ENCODE assay signal across 8 mouse cellular contexts in genomic region chr7:34389277-34390085, GRCm38 (mm10). TPM values are rescaled to one million over a fixed set of nuclear protein-coding genes. Genes with fewer than 3 reads are reported as not detected.
DNase-seq lines count a peak whose midpoint lies in the region; ATAC-seq and TF ChIP-seq lines count a peak whose summit lies in the region.

No protein-coding gene starts in this region.

- peak; percentile 72 for ATAC-seq in G1E (ENCODE audit: extremely low read depth, insufficient number of reproducible peaks, low FRiP score, poor library complexity, severe bottlenecking)
- ATAC-seq in forebrain, embryonic 16.5 days = peak; percentile 94
- ATAC-seq in neural tube, embryonic 14.5 days (ENCODE audit: low read depth) = peak; percentile 95

- no peak for TF ChIP-seq CTCF in G1E (IDR thresholded peaks at IDR 0.05; ENCODE audit: low read depth, low read length)
- TF ChIP-seq CTCF in testis, adult 2 months (IDR thresholded peaks at IDR 0.05; ENCODE audit: control insufficient read depth, insufficient read depth, insufficient replicate concordance, low read depth, low read length) = no peak

- H3K27ac ChIP-seq in forebrain, embryonic 16.5 days (ENCODE audit: low read length) = peak overlapping the region; percentile 99
- peak overlapping the region; percentile 98 for H3K27ac ChIP-seq in neural tube, embryonic 14.5 days (ENCODE audit: low read depth, low read length)
- peak overlapping the region; percentile 99 for H3K27ac ChIP-seq in testis, adult 2 months (ENCODE audit: control insufficient read depth, insufficient read depth, low read depth, low read length)

- under 1% methylated on average over 95 of the region's 100 CpGs for WGBS in forebrain, embryonic 16.5 days
- WGBS in neural tube, embryonic 14.5 days = under 1% methylated on average over 46 of the region's 100 CpGs

- H3K4me2 ChIP-seq in forebrain, embryonic 16.5 days (ENCODE audit: low read length) = peak overlapping the region; percentile 90
- H3K4me2 ChIP-seq in neural tube, embryonic 14.5 days (ENCODE audit: low read depth, low read length) = peak overlapping the region; percentile 96

- peak overlapping the region; percentile 98 for H3K9ac ChIP-seq in forebrain, embryonic 16.5 days (replicated peaks; ENCODE audit: low read depth, low read length)
- peak overlapping the region; percentile 95 for H3K9ac ChIP-seq in neural tube, embryonic 14.5 days (replicated peaks; ENCODE audit: low read depth, low read length)

- peak overlapping the region; percentile 94 for H3K4me3 ChIP-seq in G1E (ENCODE audit: low read depth, low read length)
- peak overlapping the region; percentile 93 for H3K4me3 ChIP-seq in forebrain, embryonic 16.5 days (replicated peaks; ENCODE audit: low read length)
- peak overlapping the region; percentile 98 for H3K4me3 ChIP-seq in neural tube, embryonic 14.5 days (ENCODE audit: low read depth, low read length)
- peak overlapping the region; percentile 99 for H3K4me3 ChIP-seq in testis, adult 2 months (ENCODE audit: control insufficient read depth, low read depth, low read length)

- peaks cover 20% of the 10 kb centered on the region for H3K36me3 ChIP-seq in G1E (replicated peaks)
- no peaks in the 10 kb centered on the region for H3K36me3 ChIP-seq in forebrain, embryonic 16.5 days (ENCODE audit: control insufficient read depth, insufficient read depth)
- H3K36me3 ChIP-seq in neural tube, embryonic 14.5 days (ENCODE audit: control insufficient read depth, insufficient read depth, low read length) = no peaks in the 10 kb centered on the region
- no peaks in the 10 kb centered on the region for H3K36me3 ChIP-seq in testis, adult 2 months (ENCODE audit: control insufficient read depth, insufficient read depth, low read length)

- TF ChIP-seq POLR2A in testis, adult 2 months (IDR thresholded peaks at IDR 0.05; ENCODE audit: control insufficient read depth, low read depth, low read length) = peak; percentile 99

- no peaks in the 10 kb centered on the region for H3K27me3 ChIP-seq in G1E (ENCODE audit: insufficient read depth, low read length)
- H3K27me3 ChIP-seq in forebrain, embryonic 16.5 days (replicated peaks; ENCODE audit: control insufficient read depth, insufficient read depth, low read length) = no peaks in the 10 kb centered on the region
- no peaks in the 10 kb centered on the region for H3K27me3 ChIP-seq in neural tube, embryonic 14.5 days (ENCODE audit: control insufficient read depth, insufficient read depth, low read length)
- H3K27me3 ChIP-seq in testis, adult 2 months (ENCODE audit: control insufficient read depth, insufficient read depth, low read length) = no peaks in the 10 kb centered on the region

- intact Hi-C loops in heart, postnatal 36 days (cut with DNase I) = loop anchor here (5.0 to 10.0 kb wide), 2 partner anchors 77 to 1005 kb away; partner anchors contain the start of genes 4931406P16Rik, Cep89 and Faap24

- H3K9me3 ChIP-seq in G1E (replicated peaks) = no peaks in the 10 kb centered on the region
- no peaks in the 10 kb centered on the region for H3K9me3 ChIP-seq in forebrain, embryonic 16.5 days (ENCODE audit: control insufficient read depth, low read length)
- H3K9me3 ChIP-seq in neural tube, embryonic 14.5 days (ENCODE audit: control insufficient read depth, low read length) = no peaks in the 10 kb centered on the region

- peak; percentile 88 for DNase-seq in G1E (ENCODE audit: low spot score)
- peak; percentile 90 to 98 for DNase-seq in cerebellum, adult 18-20 months
- peak; percentile 95 to 96 for DNase-seq in heart, postnatal 36 days
- peak; percentile 87 to 94 for DNase-seq in layer of hippocampus, adult 18-20 months (ENCODE audit: low spot score in 2 of 2)
- DNase-seq in lung, adult 18-20 months = peak; percentile 91 to 93

- peaks cover 26% of the 10 kb centered on the region for H3K4me1 ChIP-seq in G1E (ENCODE audit: insufficient read depth, low read depth, low read length)
- peaks cover 36% of the 10 kb centered on the region for H3K4me1 ChIP-seq in forebrain, embryonic 16.5 days (replicated peaks; ENCODE audit: control insufficient read depth, insufficient read depth, low read length)
- H3K4me1 ChIP-seq in neural tube, embryonic 14.5 days (ENCODE audit: control insufficient read depth, insufficient read depth, low read length) = peaks cover 26% of the 10 kb centered on the region
- peaks cover 7% of the 10 kb centered on the region for H3K4me1 ChIP-seq in testis, adult 2 months (ENCODE audit: control insufficient read depth, insufficient read depth, low read length)

RNA-seq across cellular contexts. Expression of gene Lsm14a, which starts 3.6 kb away (rescaled TPM):
- total RNA-seq in G1E (2014; fragmentation: Nextera tagmentation) (105 and 124 TPM in 2 replicates), G1E (2017) (73.3 and 79.5 TPM in 2 replicates)
- polyA plus RNA-seq in G1E (2012) = 42.7 and 52.3 TPM in 2 replicates
- polyA plus RNA-seq in forebrain, embryonic 16.5 days (2015; fragmentation: Nextera tagmentation; extraction: Ambion mirVana) = 71.0 and 76.3 TPM in 2 replicates
- total RNA-seq in heart, postnatal 36 days (2021) = 10 to 100 TPM; 82.9 to 83.7 TPM
- total RNA-seq in layer of hippocampus, adult 18-20 months (2021) = 10 to 100 TPM; 89.8 to 94.0 TPM
- 32.9 and 38.4 TPM in 2 replicates for polyA plus RNA-seq in neural tube, embryonic 14.5 days (2014; fragmentation: Nextera tagmentation; extraction: Ambion mirVana)
- 34.0 and 36.7 TPM in 2 replicates for polyA plus RNA-seq in testis, adult 2 months (2012; rRNA removed)

Comparison
In these comparisons a context has a peak if more than half of its experiments do, and no peak if none do; other contexts are left out.
1. Peak in every context shown above with its lines: DNase-seq, ATAC-seq, H3K4me3 ChIP-seq and H3K27ac ChIP-seq.